Mouse (Mus musculus): Measurements from ENCODE around the gene Slc13a2. TPM values are rescaled to one million over a fixed set of nuclear protein-coding genes. Genes with fewer than 3 reads are reported as not detected.

The Slc13a2 gene
- polyA plus RNA-seq, 1 experiment from 2014 or later: not detected

- Histone ChIP-seq H3K36me3 (ENCODE audit: control insufficient read depth, insufficient read depth, low read length) (no peaks in the 10 kb centered on the region), H3K4me2 (ENCODE audit: low read depth) (no peak overlapping the region), H3K9me3 (ENCODE audit: control insufficient read depth, low read length) (no peaks in the 10 kb centered on the region), H3K27ac (ENCODE audit: low read depth, low read length) (no peak overlapping the region), H3K9ac (ENCODE audit: low read length) (no peak overlapping the region), H3K4me3 (ENCODE audit: low read depth, low read length) (no peak overlapping the region), H3K27me3 (ENCODE audit: control insufficient read depth, insufficient read depth, low read length) (no peaks in the 10 kb centered on the region), H3K4me1 (ENCODE audit: control insufficient read depth, insufficient read depth, low read length) (no peaks in the 10 kb centered on the region)
- DNase-seq (ENCODE audit: low spot score) (no peak), ATAC-seq (ENCODE audit: insufficient read depth, low FRiP score, low TSS enrichment) (no peak)
- WGBS: 74% methylated on average over 8 of the region's 8 CpGs
These were observed 47.9 kb downstream of the Slc13a2 start for GRCm38 (mm10) chr11:78374147-78374546.

GRCm38 (mm10) chr11:78372610-78373009 lies 49.4 kb downstream of the Slc13a2 start:
- Histone ChIP-seq H3K4me1 (ENCODE audit: control insufficient read depth, insufficient read depth, low read length) (no peaks in the 10 kb centered on the region), H3K4me3 (ENCODE audit: low read depth, low read length) (no peak overlapping the region), H3K27ac (ENCODE audit: low read depth, low read length) (no peak overlapping the region), H3K9ac (ENCODE audit: low read length) (no peak overlapping the region), H3K36me3 (ENCODE audit: control insufficient read depth, insufficient read depth, low read length) (no peaks in the 10 kb centered on the region), H3K27me3 (ENCODE audit: control insufficient read depth, insufficient read depth, low read length) (no peaks in the 10 kb centered on the region), H3K4me2 (ENCODE audit: low read depth) (no peak overlapping the region), H3K9me3 (ENCODE audit: control insufficient read depth, low read length) (no peaks in the 10 kb centered on the region)
- WGBS: 51% methylated on average over 7 of the region's 7 CpGs
- ATAC-seq (ENCODE audit: insufficient read depth, low FRiP score, low TSS enrichment) (no peak), DNase-seq (ENCODE audit: low spot score) (no peak)

DNA sequence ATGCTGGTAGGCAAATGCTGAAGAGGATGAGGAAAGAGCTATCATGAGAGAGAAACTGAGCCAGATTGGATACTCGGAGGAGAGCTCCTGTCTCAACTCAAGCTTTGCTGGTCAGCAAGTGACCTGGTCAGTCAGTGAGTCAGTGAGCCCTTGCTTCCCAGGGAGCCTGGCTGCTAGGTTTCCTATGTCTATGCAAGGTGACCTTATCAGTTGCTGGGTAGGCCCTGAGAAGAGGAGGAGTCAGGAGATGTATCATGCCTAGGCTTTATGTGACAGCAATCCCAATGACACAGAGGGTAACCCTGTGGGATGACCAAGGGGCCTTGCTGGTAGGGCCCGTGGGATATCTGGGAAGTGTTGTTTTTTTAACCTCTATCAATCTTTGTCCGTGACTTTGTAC lies 49.9 kb downstream of the Slc13a2 start:
- WGBS: 65% methylated on average over 3 of the region's 3 CpGs
- Histone ChIP-seq H3K4me2 (ENCODE audit: low read depth) (no peak overlapping the region), H3K4me3 (ENCODE audit: low read depth, low read length) (no peak overlapping the region), H3K4me1 (ENCODE audit: control insufficient read depth, insufficient read depth, low read length) (no peaks in the 10 kb centered on the region), H3K36me3 (ENCODE audit: control insufficient read depth, insufficient read depth, low read length) (no peaks in the 10 kb centered on the region), H3K27ac (ENCODE audit: low read depth, low read length) (no peak overlapping the region), H3K27me3 (ENCODE audit: control insufficient read depth, insufficient read depth, low read length) (no peaks in the 10 kb centered on the region), H3K9ac (ENCODE audit: low read length) (no peak overlapping the region), H3K9me3 (ENCODE audit: control insufficient read depth, low read length) (no peaks in the 10 kb centered on the region)
- no peak for DNase-seq (ENCODE audit: low spot score)
- ATAC-seq (ENCODE audit: insufficient read depth, low FRiP score, low TSS enrichment): no peak

GRCm38 (mm10) chr11:78371711-78372110 lies 50.3 kb downstream of the Slc13a2 start:
- Histone ChIP-seq H3K4me2 (ENCODE audit: low read depth) (no peak overlapping the region), H3K9me3 (ENCODE audit: control insufficient read depth, low read length) (no peaks in the 10 kb centered on the region), H3K4me1 (ENCODE audit: control insufficient read depth, insufficient read depth, low read length) (no peaks in the 10 kb centered on the region), H3K27me3 (ENCODE audit: control insufficient read depth, insufficient read depth, low read length) (no peaks in the 10 kb centered on the region), H3K36me3 (ENCODE audit: control insufficient read depth, insufficient read depth, low read length) (no peaks in the 10 kb centered on the region), H3K4me3 (ENCODE audit: low read depth, low read length) (no peak overlapping the region), H3K9ac (ENCODE audit: low read length) (no peak overlapping the region), H3K27ac (ENCODE audit: low read depth, low read length) (no peak overlapping the region)
- WGBS: 93% methylated on average over 11 of the region's 11 CpGs
- no peak for ATAC-seq (ENCODE audit: insufficient read depth, low FRiP score, low TSS enrichment)
- DNase-seq (ENCODE audit: low spot score): no peak

- 85% methylated on average over 1 of the region's 1 CpGs for WGBS
- H3K27ac ChIP-seq (ENCODE audit: low read depth, low read length): no peak overlapping the region
- ATAC-seq (ENCODE audit: insufficient read depth, low FRiP score, low TSS enrichment) (no peak), DNase-seq (ENCODE audit: low spot score) (no peak)
- no peak overlapping the region for H3K4me3 ChIP-seq (ENCODE audit: low read depth, low read length)
- H3K36me3 ChIP-seq (ENCODE audit: control insufficient read depth, insufficient read depth, low read length): no peaks in the 10 kb centered on the region
- no peaks in the 10 kb centered on the region for H3K9me3 ChIP-seq (ENCODE audit: control insufficient read depth, low read length)
- H3K4me1 ChIP-seq (ENCODE audit: control insufficient read depth, insufficient read depth, low read length): no peaks in the 10 kb centered on the region
- no peak overlapping the region for H3K9ac ChIP-seq (ENCODE audit: low read length)
- no peak overlapping the region for H3K4me2 ChIP-seq (ENCODE audit: low read depth)
- H3K27me3 ChIP-seq (ENCODE audit: control insufficient read depth, insufficient read depth, low read length): no peaks in the 10 kb centered on the region
These were observed 51.6 kb downstream of the Slc13a2 start for GRCm38 (mm10) chr11:78370389-78370788.

- no peak overlapping the region for H3K4me2 ChIP-seq (ENCODE audit: low read depth)
- DNase-seq (ENCODE audit: low spot score): no peak
- H3K27me3 ChIP-seq (ENCODE audit: control insufficient read depth, insufficient read depth, low read length): no peaks in the 10 kb centered on the region
- H3K4me3 ChIP-seq (ENCODE audit: low read depth, low read length): no peak overlapping the region
- H3K27ac ChIP-seq (ENCODE audit: low read depth, low read length): no peak overlapping the region
- no peak overlapping the region for H3K9ac ChIP-seq (ENCODE audit: low read length)
- 90% methylated on average over 15 of the region's 15 CpGs for WGBS
- H3K4me1 ChIP-seq (ENCODE audit: control insufficient read depth, insufficient read depth, low read length): no peaks in the 10 kb centered on the region
- no peak for ATAC-seq (ENCODE audit: insufficient read depth, low FRiP score, low TSS enrichment)
- H3K9me3 ChIP-seq (ENCODE audit: control insufficient read depth, low read length): no peaks in the 10 kb centered on the region
- H3K36me3 ChIP-seq (ENCODE audit: control insufficient read depth, insufficient read depth, low read length): no peaks in the 10 kb centered on the region
These were observed 54.4 kb downstream of the Slc13a2 start for GRCm38 (mm10) chr11:78367456-78368225.

GRCm38 (mm10) chr11:78364103-78364502 lies 57.9 kb downstream of the Slc13a2 start:
- no peaks in the 10 kb centered on the region for H3K9me3 ChIP-seq (ENCODE audit: control insufficient read depth, low read length)
- H3K27ac ChIP-seq (ENCODE audit: low read depth, low read length): no peak overlapping the region
- H3K27me3 ChIP-seq (ENCODE audit: control insufficient read depth, insufficient read depth, low read length): no peaks in the 10 kb centered on the region
- no peak for ATAC-seq (ENCODE audit: insufficient read depth, low FRiP score, low TSS enrichment)
- H3K36me3 ChIP-seq (ENCODE audit: control insufficient read depth, insufficient read depth, low read length): no peaks in the 10 kb centered on the region
- H3K4me2 ChIP-seq (ENCODE audit: low read depth): no peak overlapping the region
- no peak for DNase-seq (ENCODE audit: low spot score)
- no peaks in the 10 kb centered on the region for H3K4me1 ChIP-seq (ENCODE audit: control insufficient read depth, insufficient read depth, low read length)
- no peak overlapping the region for H3K4me3 ChIP-seq (ENCODE audit: low read depth, low read length)
- no peak overlapping the region for H3K9ac ChIP-seq (ENCODE audit: low read length)
- WGBS: 57% methylated on average over 8 of the region's 8 CpGs

DNA sequence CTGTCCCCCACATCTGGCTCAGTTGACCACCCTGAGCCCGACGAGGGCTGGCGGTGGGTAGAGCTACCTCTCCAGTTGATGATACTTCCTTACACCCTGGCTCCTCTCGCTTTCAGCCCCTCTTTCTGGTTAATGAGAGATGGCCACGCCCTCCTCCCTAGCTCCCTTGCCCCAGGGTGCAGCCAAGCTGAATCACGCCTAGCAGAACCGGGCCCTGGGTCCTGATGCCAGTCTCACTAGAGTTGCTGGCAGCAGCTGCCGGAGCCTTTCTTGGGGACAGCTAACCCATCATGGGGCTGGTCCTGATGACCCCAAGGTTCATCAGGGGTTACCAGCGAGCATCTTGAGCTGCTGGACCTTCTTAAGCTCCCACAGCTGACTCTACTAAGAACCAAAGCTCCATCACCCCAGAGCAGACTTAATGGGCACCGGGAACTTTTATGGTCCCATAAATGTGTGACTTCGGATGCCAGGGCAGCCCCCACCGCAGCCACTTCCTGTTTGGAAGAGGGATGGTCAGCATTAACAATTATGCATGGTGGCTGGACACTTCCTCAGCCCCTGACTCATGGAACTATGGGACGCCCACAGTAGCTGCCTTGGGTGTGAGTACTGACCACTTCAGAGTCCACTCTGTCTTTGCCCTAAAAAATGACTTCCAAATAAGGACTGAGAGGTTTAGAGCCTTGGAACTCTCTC lies 58.6 kb downstream of the Slc13a2 start:
- H3K4me3 ChIP-seq (ENCODE audit: low read depth, low read length): no peak overlapping the region
- 73% methylated on average over 13 of the region's 13 CpGs for WGBS
- no peaks in the 10 kb centered on the region for H3K9me3 ChIP-seq (ENCODE audit: control insufficient read depth, low read length)

DNA sequence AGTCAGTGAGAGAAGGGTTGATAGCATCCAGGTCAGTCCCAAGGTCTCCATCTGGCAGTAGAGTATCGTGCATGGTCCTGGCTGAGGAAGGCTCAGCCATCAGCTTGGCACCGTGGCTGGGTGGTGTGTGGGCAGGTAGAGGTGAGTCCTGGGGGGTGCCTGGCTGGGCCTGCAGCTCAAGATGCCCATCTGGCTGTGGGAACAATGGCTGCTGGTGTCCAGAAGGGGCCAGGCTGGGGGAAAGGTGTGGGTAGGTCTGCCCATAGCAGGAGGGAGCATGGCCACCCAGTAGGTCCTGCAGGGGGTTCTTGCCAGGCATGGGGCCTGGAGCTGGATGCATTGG lies 61.3 kb downstream of the Slc13a2 start:
- ATAC-seq (ENCODE audit: insufficient read depth, low FRiP score, low TSS enrichment): no peak
- Histone ChIP-seq H3K4me3 (ENCODE audit: low read depth, low read length) (no peak overlapping the region), H3K9ac (ENCODE audit: low read length) (no peak overlapping the region; the same call in 1 of the 2 replicates), H3K27ac (ENCODE audit: low read depth, low read length) (no peak overlapping the region), H3K9me3 (ENCODE audit: control insufficient read depth, low read length) (no peaks in the 10 kb centered on the region), H3K4me1 (ENCODE audit: control insufficient read depth, insufficient read depth, low read length) (no peaks in the 10 kb centered on the region), H3K4me2 (ENCODE audit: low read depth) (no peak overlapping the region), H3K36me3 (ENCODE audit: control insufficient read depth, insufficient read depth, low read length) (no peaks in the 10 kb centered on the region), H3K27me3 (ENCODE audit: control insufficient read depth, insufficient read depth, low read length) (no peaks in the 10 kb centered on the region)
- WGBS: 57% methylated on average over 2 of the region's 2 CpGs
- DNase-seq (ENCODE audit: low spot score): no peak

More for the DNA sequence above, 58.6 kb downstream of the Slc13a2 start:
- Histone ChIP-seq H3K27ac (ENCODE audit: low read depth, low read length) (no peak overlapping the region), H3K27me3 (ENCODE audit: control insufficient read depth, insufficient read depth, low read length) (no peaks in the 10 kb centered on the region), H3K4me2 (ENCODE audit: low read depth) (no peak overlapping the region), H3K9ac (ENCODE audit: low read length) (no peak overlapping the region), H3K36me3 (ENCODE audit: control insufficient read depth, insufficient read depth, low read length) (no peaks in the 10 kb centered on the region), H3K4me1 (ENCODE audit: control insufficient read depth, insufficient read depth, low read length) (no peaks in the 10 kb centered on the region)
- ATAC-seq (ENCODE audit: insufficient read depth, low FRiP score, low TSS enrichment) (no peak), DNase-seq (ENCODE audit: low spot score) (no peak)

All from neural tube, embryonic 11.5 days (tissue).